Mouse (Mus musculus) 3T3-L1 (cell line): ENCODE measurements around the gene Gm3636.
A peak's percentile ranks its signal among the peaks of the same experiment; 100 is the strongest.
"Not testable (repeated sequence)": the region's sequence is repeated elsewhere in the genome, so short reads cannot be mapped to it uniquely, and the experiment has no call there.

Source experiments
- DNase-seq: peaks from one replicate; pipeline ENCODE4 v3.0.0-alpha.2; 2015; ENCODE audit warnings: low read depth, low spot score

Gene Gm3636

DNA sequence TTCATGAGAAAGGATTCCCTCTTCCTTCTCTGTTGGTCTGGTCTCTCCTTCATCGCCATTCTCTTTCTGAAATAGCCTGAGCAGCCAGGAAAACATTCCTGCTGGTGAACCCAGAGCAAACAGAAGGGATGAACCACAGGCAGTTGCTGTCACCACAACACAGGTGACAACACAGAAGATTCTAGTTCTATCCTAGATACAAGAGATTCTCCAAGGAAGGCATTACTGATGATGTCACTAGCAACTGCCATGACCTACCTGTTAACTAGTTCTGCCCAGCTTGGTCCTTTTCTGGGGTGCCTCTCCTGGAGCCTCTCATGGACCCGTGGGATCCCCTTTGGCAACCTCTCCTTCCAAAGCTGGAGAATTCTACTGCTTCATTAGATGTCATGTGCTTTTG lies at the start of gene Gm3636:
Gene Gm3636, minus strand, starts transcription at position 101 of the 400 bp plus-strand sequence.
- not testable (repeated sequence) for DNase-seq

DNA sequence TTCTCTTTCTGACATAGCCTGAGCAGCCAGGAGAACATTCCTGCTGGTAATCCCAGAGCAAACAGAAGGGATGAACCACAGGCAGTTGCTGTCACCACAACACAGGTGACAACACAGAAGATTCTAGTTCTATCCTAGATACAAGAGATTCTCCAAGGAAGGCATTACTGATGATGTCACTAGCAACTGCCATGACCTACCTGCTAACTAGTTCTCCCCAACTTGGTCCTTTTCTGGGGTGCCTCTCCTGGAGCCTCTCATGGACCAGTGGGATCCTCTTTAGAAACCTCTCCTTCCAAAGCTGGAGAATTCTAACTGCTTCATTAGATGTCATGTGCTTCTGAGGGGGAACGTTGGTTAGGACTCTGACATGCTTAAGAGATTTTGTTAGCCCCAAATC lies 32.2 kb upstream of the Gm3636 start, which contains the start of gene Gm8362:
Gene Gm8362, minus strand, starts transcription at position 101 of the 400 bp plus-strand sequence.
- not testable (repeated sequence) for DNase-seq

DNA sequence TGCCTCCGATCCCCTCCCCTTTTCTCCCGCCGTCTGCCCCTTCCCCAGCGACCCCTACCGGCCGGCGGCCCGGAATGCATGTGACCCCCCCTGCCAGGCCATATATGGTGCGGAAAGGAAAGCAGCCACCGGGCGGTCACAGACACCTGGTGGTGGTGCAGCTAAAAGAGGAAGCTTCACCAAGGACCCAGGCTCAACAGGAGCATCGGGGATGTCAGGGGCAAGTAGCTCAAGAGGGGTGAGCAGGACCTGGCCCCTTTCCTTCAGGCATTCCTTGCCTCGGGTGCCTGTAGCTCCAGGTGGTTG lies 15.1 kb upstream of the Gm3636 start:
- not testable (repeated sequence) for DNase-seq

DNA sequence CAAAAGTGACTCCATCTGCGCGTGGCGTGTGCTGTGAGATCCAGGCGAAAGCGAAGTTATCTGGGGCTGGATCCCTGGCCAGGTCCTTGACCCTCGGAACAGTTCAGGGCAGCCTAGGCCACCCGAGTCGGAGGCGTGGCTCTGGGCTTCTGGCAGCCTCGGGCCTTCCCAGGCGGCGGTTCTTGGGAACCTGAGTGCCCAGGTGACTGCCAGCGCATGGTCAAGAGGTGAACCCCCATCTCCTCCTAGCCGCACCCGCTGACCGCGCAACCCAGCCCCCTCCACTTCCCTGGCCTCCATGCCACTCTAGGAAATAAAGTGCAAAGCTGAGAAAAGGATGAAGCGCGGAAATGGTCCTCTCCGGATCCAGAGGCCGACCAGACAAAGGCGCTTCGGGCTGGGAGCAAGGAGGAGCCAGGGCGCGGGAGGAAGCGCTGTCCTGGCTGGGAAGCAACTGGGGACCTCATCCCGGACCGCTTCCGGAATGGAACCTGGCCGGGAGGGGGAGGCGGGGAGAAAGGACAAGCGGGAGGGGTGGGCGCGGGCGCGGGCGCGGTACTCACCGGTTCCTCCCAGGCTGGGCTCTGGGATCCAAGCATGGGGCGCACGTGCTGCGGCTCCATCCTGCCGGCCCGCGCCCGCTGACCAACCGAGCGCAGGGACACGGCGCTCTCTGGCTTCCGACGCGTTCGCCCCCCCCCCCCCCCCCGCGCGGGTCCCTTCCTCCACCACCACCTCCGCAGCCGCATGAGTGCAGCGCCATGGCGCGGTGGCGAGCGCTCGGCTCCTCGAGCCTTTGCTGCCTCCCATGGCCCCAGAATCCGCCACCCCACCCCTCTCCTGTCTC lies 14.5 kb upstream of the Gm3636 start:
- peak; percentile 1 for DNase-seq

DNA sequence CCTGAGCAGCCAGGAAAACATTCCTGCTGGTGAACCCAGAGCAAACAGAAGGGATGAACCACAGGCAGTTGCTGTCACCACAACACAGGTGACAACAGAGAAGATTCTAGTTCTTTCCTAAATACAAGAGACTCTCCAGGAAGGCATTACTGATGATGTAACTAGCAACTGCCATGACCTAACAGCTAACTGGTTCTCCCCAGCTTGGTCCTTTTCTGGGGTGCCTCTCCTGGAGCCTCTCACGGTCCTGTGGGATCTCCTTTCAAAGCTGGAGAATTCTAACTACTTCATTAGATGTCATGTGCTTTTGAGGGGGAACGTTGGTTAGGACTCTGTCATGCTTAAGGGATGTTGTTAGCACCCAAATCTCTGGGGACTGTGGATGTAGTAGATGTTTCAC lies 22.0 kb downstream of the Gm3636 start, which contains the start of gene Gm8050:
Gene Gm8050, minus strand, starts transcription at position 101 of the 400 bp plus-strand sequence.
- not testable (repeated sequence) for DNase-seq
